Mouse (Mus musculus) cerebellum, postnatal 36 days (tissue): ENCODE results near the gene Tex22.
A peak's percentile ranks its signal among the peaks of the same experiment; 100 is the strongest.

Experiments
- DNase-seq, 2 experiments: peaks; one replicate each; pipeline ENCODE4 v3.0.0; 2021 to 2022; ENCODE audit warnings: mixed read lengths in 2 of 2

Tex22 gene

GRCm38 (mm10) chr12:113074329-113075062 lies at the start of gene Tex22:
Gene Tex22, plus strand, starts transcription at chr12:113074502.
- peak; percentile 89 to 92 for DNase-seq

GRCm38 (mm10) chr12:113026557-113026956 lies 47.7 kb upstream of the Tex22 start:
- DNase-seq: no peak

GRCm38 (mm10) chr12:113027495-113027894 lies 46.8 kb upstream of the Tex22 start:
- DNase-seq: no peak

- no peak for DNase-seq
Measured at GRCm38 (mm10) chr12:113028067-113028466, 46.2 kb upstream of the Tex22 start.

- no peak for DNase-seq
Measured at GRCm38 (mm10) chr12:113028898-113029297, 45.4 kb upstream of the Tex22 start.

- DNase-seq: no peak
Measured at GRCm38 (mm10) chr12:113030046-113030445, 44.3 kb upstream of the Tex22 start.

- DNase-seq: no peak
Measured at GRCm38 (mm10) chr12:113030993-113031392, 43.3 kb upstream of the Tex22 start.

GRCm38 (mm10) chr12:113031441-113031840 lies 42.9 kb upstream of the Tex22 start:
- DNase-seq: no peak

GRCm38 (mm10) chr12:113032296-113033250 lies 41.7 kb upstream of the Tex22 start:
- peak; percentile 35 to 44 for DNase-seq

- DNase-seq: no peak
Measured at GRCm38 (mm10) chr12:113035093-113035492, 39.2 kb upstream of the Tex22 start.

GRCm38 (mm10) chr12:113036996-113037395 lies 37.3 kb upstream of the Tex22 start:
- DNase-seq: no peak

GRCm38 (mm10) chr12:113038414-113038813 lies 35.9 kb upstream of the Tex22 start:
- DNase-seq: no peak

GRCm38 (mm10) chr12:113041481-113042439 lies 32.5 kb upstream of the Tex22 start:
- DNase-seq: peak; percentile 48 to 57

GRCm38 (mm10) chr12:113042543-113042942 lies 31.8 kb upstream of the Tex22 start:
- DNase-seq: no peak

- DNase-seq: peak; percentile 71 to 77
Measured at GRCm38 (mm10) chr12:113044916-113045677, 29.2 kb upstream of the Tex22 start.

GRCm38 (mm10) chr12:113046861-113047260 lies 27.4 kb upstream of the Tex22 start:
- DNase-seq: no peak

- no peak for DNase-seq
Measured at GRCm38 (mm10) chr12:113048103-113048502, 26.2 kb upstream of the Tex22 start.

GRCm38 (mm10) chr12:113049836-113050235 lies 24.5 kb upstream of the Tex22 start:
- no peak for DNase-seq

- DNase-seq: no peak
Measured at GRCm38 (mm10) chr12:113050671-113051070, 23.6 kb upstream of the Tex22 start.

GRCm38 (mm10) chr12:113051628-113052403 lies 22.5 kb upstream of the Tex22 start:
- no peak for DNase-seq

- no peak for DNase-seq
Measured at GRCm38 (mm10) chr12:113056089-113056488, 18.2 kb upstream of the Tex22 start.
